Mouse (Mus musculus): Measurements from ENCODE around the gene Ctr9. TPM values are rescaled to one million over a fixed set of nuclear protein-coding genes. Genes with fewer than 3 reads are reported as not detected.

The Ctr9 gene
- polyA plus RNA-seq, 1 experiment from 2014 or later = 88.1 TPM

GRCm38 (mm10) chr7:111015731-111016130, 13.0 kb upstream of the Ctr9 start:
- Histone ChIP-seq H3K27me3 (ENCODE audit: control insufficient read depth, insufficient read depth, low read length) (no peaks in the 10 kb centered on the region), H3K4me2 (ENCODE audit: low read depth, low read length) (no peak overlapping the region), H3K4me1 (ENCODE audit: control insufficient read depth, insufficient read depth, low read length) (no peaks in the 10 kb centered on the region), H3K9me3 (replicated peaks; ENCODE audit: control insufficient read depth, low read length) (no peaks in the 10 kb centered on the region), H3K36me3 (replicated peaks; ENCODE audit: control insufficient read depth, insufficient read depth, low read depth, low read length) (no peaks in the 10 kb centered on the region), H3K4me3 (ENCODE audit: low read depth, low read length) (no peak overlapping the region), H3K9ac (replicated peaks; ENCODE audit: low read length) (no peak overlapping the region), H3K27ac (replicated peaks; ENCODE audit: low read depth, low read length) (no peak overlapping the region)
- ATAC-seq (replicated peaks; ENCODE audit: insufficient number of reproducible peaks, low FRiP score, low TSS enrichment, low read depth) (no peak), DNase-seq (ENCODE audit: low spot score) (no peak)
- WGBS = 63% methylated on average over 5 of the region's 5 CpGs

- Histone ChIP-seq H3K4me1 (ENCODE audit: control insufficient read depth, insufficient read depth, low read length) (no peaks in the 10 kb centered on the region), H3K4me3 (ENCODE audit: low read depth, low read length) (no peak overlapping the region), H3K27me3 (ENCODE audit: control insufficient read depth, insufficient read depth, low read length) (no peaks in the 10 kb centered on the region), H3K4me2 (ENCODE audit: low read depth, low read length) (no peak overlapping the region), H3K27ac (replicated peaks; ENCODE audit: low read depth, low read length) (no peak overlapping the region), H3K9ac (replicated peaks; ENCODE audit: low read length) (no peak overlapping the region), H3K9me3 (replicated peaks; ENCODE audit: control insufficient read depth, low read length) (no peaks in the 10 kb centered on the region), H3K36me3 (replicated peaks; ENCODE audit: control insufficient read depth, insufficient read depth, low read depth, low read length) (no peaks in the 10 kb centered on the region)
- WGBS = 71% methylated on average over 3 of the region's 3 CpGs
- DNase-seq (ENCODE audit: low spot score) = no peak
- no peak for ATAC-seq (replicated peaks; ENCODE audit: insufficient number of reproducible peaks, low FRiP score, low TSS enrichment, low read depth)
Observed at GRCm38 (mm10) chr7:111016921-111017320, 11.8 kb upstream of the Ctr9 start.

DNA sequence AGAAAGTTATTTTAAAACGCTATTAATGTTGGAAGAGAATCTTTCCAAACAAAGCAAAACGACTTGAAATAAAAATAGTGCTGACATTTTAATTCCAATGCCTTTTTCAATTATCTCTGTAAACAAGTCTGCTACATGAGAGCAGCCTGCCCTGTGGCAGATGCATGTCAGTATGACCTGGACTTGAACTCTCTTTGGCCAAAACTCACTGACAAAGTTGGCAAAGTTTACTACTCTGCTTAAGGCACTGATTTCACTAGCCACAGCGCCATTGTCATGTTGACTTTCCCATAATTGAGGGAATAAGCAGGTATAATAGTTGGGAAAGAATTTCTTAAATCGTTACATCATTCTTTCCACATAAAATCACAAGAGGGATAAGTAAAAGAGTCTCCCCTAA, 7.9 kb upstream of the Ctr9 start:
- no peak overlapping the region for H3K4me3 ChIP-seq (ENCODE audit: low read depth, low read length)
- H3K27me3 ChIP-seq (ENCODE audit: control insufficient read depth, insufficient read depth, low read length) = no peaks in the 10 kb centered on the region
- H3K27ac ChIP-seq (replicated peaks; ENCODE audit: low read depth, low read length) = no peak overlapping the region
- ATAC-seq (replicated peaks; ENCODE audit: insufficient number of reproducible peaks, low FRiP score, low TSS enrichment, low read depth) (no peak), DNase-seq (ENCODE audit: low spot score) (no peak)
- no peaks in the 10 kb centered on the region for H3K36me3 ChIP-seq (replicated peaks; ENCODE audit: control insufficient read depth, insufficient read depth, low read depth, low read length)
- 78% methylated on average over 4 of the region's 4 CpGs for WGBS
- H3K9me3 ChIP-seq (replicated peaks; ENCODE audit: control insufficient read depth, low read length) = no peaks in the 10 kb centered on the region
- H3K4me2 ChIP-seq (ENCODE audit: low read depth, low read length) = no peak overlapping the region
- no peaks in the 10 kb centered on the region for H3K4me1 ChIP-seq (ENCODE audit: control insufficient read depth, insufficient read depth, low read length)
- no peak overlapping the region for H3K9ac ChIP-seq (replicated peaks; ENCODE audit: low read length)

GRCm38 (mm10) chr7:111024068-111024594, 4.6 kb upstream of the Ctr9 start:
- H3K4me1 ChIP-seq (ENCODE audit: control insufficient read depth, insufficient read depth, low read length) = no peaks in the 10 kb centered on the region
- H3K4me2 ChIP-seq (ENCODE audit: low read depth, low read length) = no peak overlapping the region
- 20% methylated on average over 8 of the region's 8 CpGs for WGBS
- no peaks in the 10 kb centered on the region for H3K27me3 ChIP-seq (ENCODE audit: control insufficient read depth, insufficient read depth, low read length)
- no peaks in the 10 kb centered on the region for H3K36me3 ChIP-seq (replicated peaks; ENCODE audit: control insufficient read depth, insufficient read depth, low read depth, low read length)
- DNase-seq (ENCODE audit: low spot score) (peak; percentile 11), ATAC-seq (replicated peaks; ENCODE audit: insufficient number of reproducible peaks, low FRiP score, low TSS enrichment, low read depth) (no peak)
- no peak overlapping the region for H3K27ac ChIP-seq (replicated peaks; ENCODE audit: low read depth, low read length)
- H3K9me3 ChIP-seq (replicated peaks; ENCODE audit: control insufficient read depth, low read length) = no peaks in the 10 kb centered on the region
- no peak overlapping the region for H3K9ac ChIP-seq (replicated peaks; ENCODE audit: low read length)
- H3K4me3 ChIP-seq (ENCODE audit: low read depth, low read length) = no peak overlapping the region

DNA sequence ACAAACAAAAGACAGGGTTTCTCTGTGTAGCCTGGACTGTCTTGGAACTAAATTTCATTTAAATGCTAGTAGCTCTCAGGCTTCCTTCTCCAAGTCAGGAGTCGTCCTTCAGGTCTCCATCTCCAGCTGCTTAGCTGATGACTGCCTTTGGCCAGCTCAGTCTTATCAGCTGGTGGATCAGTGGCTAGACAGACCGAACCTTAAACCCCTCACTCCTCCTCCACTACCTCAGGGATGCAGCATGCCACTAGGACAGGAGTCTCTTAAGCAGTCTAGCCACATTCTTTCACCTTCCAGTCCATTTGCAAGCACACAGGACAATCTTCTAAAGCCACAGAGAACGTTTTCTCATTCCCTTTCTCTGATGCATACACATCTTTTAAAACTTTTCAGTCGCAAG, 3.8 kb upstream of the Ctr9 start:
- no peaks in the 10 kb centered on the region for H3K36me3 ChIP-seq (replicated peaks; ENCODE audit: control insufficient read depth, insufficient read depth, low read depth, low read length)
- no peaks in the 10 kb centered on the region for H3K27me3 ChIP-seq (ENCODE audit: control insufficient read depth, insufficient read depth, low read length)
- no peak overlapping the region for H3K9ac ChIP-seq (replicated peaks; ENCODE audit: low read length)
- 61% methylated on average over 4 of the region's 4 CpGs for WGBS
- H3K4me2 ChIP-seq (ENCODE audit: low read depth, low read length) = no peak overlapping the region
- H3K27ac ChIP-seq (replicated peaks; ENCODE audit: low read depth, low read length) = no peak overlapping the region
- DNase-seq (ENCODE audit: low spot score) (no peak), ATAC-seq (replicated peaks; ENCODE audit: insufficient number of reproducible peaks, low FRiP score, low TSS enrichment, low read depth) (no peak)
- H3K4me3 ChIP-seq (ENCODE audit: low read depth, low read length) = no peak overlapping the region
- H3K4me1 ChIP-seq (ENCODE audit: control insufficient read depth, insufficient read depth, low read length) = no peaks in the 10 kb centered on the region
- no peaks in the 10 kb centered on the region for H3K9me3 ChIP-seq (replicated peaks; ENCODE audit: control insufficient read depth, low read length)

DNA sequence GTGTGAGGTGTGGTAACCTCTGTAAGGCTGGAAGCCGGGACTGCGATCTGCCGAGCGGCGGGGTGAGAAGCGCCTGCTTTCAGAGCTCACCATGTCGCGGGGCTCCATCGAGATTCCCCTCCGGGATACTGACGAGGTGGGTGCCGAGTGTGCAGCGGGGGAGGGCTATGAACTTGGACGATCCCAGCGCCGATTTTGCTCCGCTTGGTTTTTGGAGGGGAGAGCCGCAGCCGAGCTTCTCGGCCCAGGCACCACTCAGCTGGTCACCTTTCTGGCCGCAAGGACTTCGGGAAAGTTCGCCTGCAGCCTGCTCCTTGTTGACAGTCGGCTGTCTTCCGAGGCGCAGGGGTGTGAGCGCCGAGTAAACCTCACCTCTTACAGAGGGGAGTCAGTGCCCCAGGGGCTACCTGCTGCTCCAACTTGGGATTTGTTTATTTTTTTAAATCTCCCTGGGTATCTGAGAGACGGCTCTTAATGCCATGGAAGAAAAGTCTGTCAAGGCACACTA, 349 bp downstream of the Ctr9 start:
- DNase-seq (ENCODE audit: low spot score) (no peak), ATAC-seq (replicated peaks; ENCODE audit: insufficient number of reproducible peaks, low FRiP score, low TSS enrichment, low read depth) (peak; percentile 53)
- WGBS = under 1% methylated on average over 29 of the region's 29 CpGs
- Histone ChIP-seq H3K27me3 (ENCODE audit: control insufficient read depth, insufficient read depth, low read length) (no peaks in the 10 kb centered on the region), H3K9me3 (replicated peaks; ENCODE audit: control insufficient read depth, low read length) (no peaks in the 10 kb centered on the region), H3K27ac (replicated peaks; ENCODE audit: low read depth, low read length) (peak overlapping the region; percentile 1; the same call in 1 of the 2 replicates), H3K4me3 (ENCODE audit: low read depth, low read length) (peak overlapping the region; percentile 67), H3K4me2 (ENCODE audit: low read depth, low read length) (peak overlapping the region; percentile 57), H3K36me3 (replicated peaks; ENCODE audit: control insufficient read depth, insufficient read depth, low read depth, low read length) (no peaks in the 10 kb centered on the region; the same call in 1 of the 2 replicates), H3K4me1 (ENCODE audit: control insufficient read depth, insufficient read depth, low read length) (no peaks in the 10 kb centered on the region), H3K9ac (replicated peaks; ENCODE audit: low read length) (peak overlapping the region; percentile 69)

DNA sequence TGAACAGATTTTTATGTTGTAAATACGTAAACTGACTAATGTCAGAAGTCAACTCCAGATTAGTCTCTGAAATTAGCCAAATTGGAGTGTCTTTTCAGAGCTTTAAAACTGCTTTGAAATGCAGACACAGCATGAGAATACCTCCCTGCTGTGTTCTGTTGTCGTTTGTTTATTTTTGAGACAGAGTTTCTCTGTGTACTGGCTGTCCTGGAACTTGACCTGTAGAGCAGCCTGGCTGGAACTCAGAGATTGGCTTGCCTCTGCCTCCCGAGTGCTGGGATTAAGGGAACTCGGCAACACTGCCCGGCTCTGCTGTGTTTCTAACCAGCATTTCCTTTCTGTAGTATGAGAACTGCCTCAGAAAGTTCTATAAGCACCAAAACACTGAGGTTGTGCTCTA, 20.2 kb downstream of the Ctr9 start:
- ATAC-seq (replicated peaks; ENCODE audit: insufficient number of reproducible peaks, low FRiP score, low TSS enrichment, low read depth) (no peak), DNase-seq (ENCODE audit: low spot score) (no peak)
- Histone ChIP-seq H3K9ac (replicated peaks; ENCODE audit: low read length) (no peak overlapping the region), H3K9me3 (replicated peaks; ENCODE audit: control insufficient read depth, low read length) (no peaks in the 10 kb centered on the region), H3K27ac (replicated peaks; ENCODE audit: low read depth, low read length) (no peak overlapping the region), H3K4me1 (ENCODE audit: control insufficient read depth, insufficient read depth, low read length) (no peaks in the 10 kb centered on the region), H3K4me2 (ENCODE audit: low read depth, low read length) (no peak overlapping the region), H3K4me3 (ENCODE audit: low read depth, low read length) (no peak overlapping the region), H3K27me3 (ENCODE audit: control insufficient read depth, insufficient read depth, low read length) (no peaks in the 10 kb centered on the region), H3K36me3 (replicated peaks; ENCODE audit: control insufficient read depth, insufficient read depth, low read depth, low read length) (peaks cover 10% of the 10 kb centered on the region)
- 84% methylated on average over 5 of the region's 5 CpGs for WGBS

DNA sequence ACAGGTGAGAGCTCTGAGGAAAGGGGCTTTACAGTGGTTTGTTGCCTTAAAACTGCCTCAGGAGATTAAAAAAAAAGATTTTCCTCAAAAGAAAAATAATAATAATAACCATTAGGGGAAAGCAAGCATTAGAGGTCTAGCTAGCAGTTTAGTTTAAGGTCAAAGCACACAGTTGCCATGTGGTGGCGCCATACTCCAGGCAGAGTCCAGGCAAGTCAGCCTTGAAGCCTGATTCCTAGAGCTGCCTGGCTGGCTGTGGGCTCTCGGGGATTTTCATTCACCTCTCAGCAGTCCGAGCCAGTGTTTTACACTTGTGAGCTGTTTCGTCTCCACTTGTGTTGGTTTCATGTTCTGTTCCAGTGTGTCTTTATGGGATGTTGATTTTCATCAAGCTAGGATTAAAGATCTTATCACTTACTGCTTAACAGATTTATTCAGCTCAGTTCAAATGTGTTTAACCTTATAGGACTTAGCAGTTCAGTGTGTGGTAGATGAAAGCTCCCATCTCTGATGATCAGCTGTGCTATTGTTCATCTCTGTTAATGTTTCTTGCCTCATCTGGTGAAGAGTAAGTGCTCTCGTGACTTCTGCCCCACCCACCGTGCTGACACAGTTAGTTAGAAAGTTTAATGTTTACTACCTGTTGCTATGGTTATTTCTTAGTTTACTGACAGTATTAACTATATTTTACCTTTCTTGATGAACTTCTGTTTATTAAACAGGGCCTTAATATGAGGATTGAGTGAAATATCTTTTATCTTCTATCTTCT, 21.1 kb downstream of the Ctr9 start:
- Histone ChIP-seq H3K9me3 (replicated peaks; ENCODE audit: control insufficient read depth, low read length) (no peaks in the 10 kb centered on the region), H3K27me3 (ENCODE audit: control insufficient read depth, insufficient read depth, low read length) (no peaks in the 10 kb centered on the region), H3K9ac (replicated peaks; ENCODE audit: low read length) (no peak overlapping the region), H3K36me3 (replicated peaks; ENCODE audit: control insufficient read depth, insufficient read depth, low read depth, low read length) (peaks cover 7% of the 10 kb centered on the region), H3K4me1 (ENCODE audit: control insufficient read depth, insufficient read depth, low read length) (no peaks in the 10 kb centered on the region), H3K27ac (replicated peaks; ENCODE audit: low read depth, low read length) (no peak overlapping the region), H3K4me2 (ENCODE audit: low read depth, low read length) (no peak overlapping the region), H3K4me3 (ENCODE audit: low read depth, low read length) (no peak overlapping the region)
- 64% methylated on average over 6 of the region's 6 CpGs for WGBS
- DNase-seq (ENCODE audit: low spot score) (peak; percentile 66), ATAC-seq (replicated peaks; ENCODE audit: insufficient number of reproducible peaks, low FRiP score, low TSS enrichment, low read depth) (no peak)
